Mouse (Mus musculus) urinary bladder, postnatal 14 days (tissue): ENCODE data around the gene Grik3.

Experiments
- DNase-seq: peaks from one replicate; pipeline ENCODE4 v3.0.0; 2021; ENCODE audit warnings: low spot score

Gene Grik3

GRCm38 (mm10) chr4:125492122-125492505 is 1.6 kb downstream of the Grik3 start:
- no peak for DNase-seq

GRCm38 (mm10) chr4:125492706-125493105 is 2.2 kb downstream of the Grik3 start:
- no peak for DNase-seq

GRCm38 (mm10) chr4:125493124-125493523 is 2.6 kb downstream of the Grik3 start:
- DNase-seq = no peak

- DNase-seq = no peak
Measured at GRCm38 (mm10) chr4:125495477-125495876, 5.0 kb downstream of the Grik3 start.

GRCm38 (mm10) chr4:125497001-125497400 is 6.5 kb downstream of the Grik3 start:
- DNase-seq = no peak

GRCm38 (mm10) chr4:125497471-125497870 is 7.0 kb downstream of the Grik3 start:
- DNase-seq = no peak

GRCm38 (mm10) chr4:125498866-125499265 is 8.4 kb downstream of the Grik3 start:
- DNase-seq = no peak

GRCm38 (mm10) chr4:125502861-125503260 is 12.4 kb downstream of the Grik3 start:
- peak; percentile 40 for DNase-seq

- no peak for DNase-seq
Measured at GRCm38 (mm10) chr4:125512434-125512833, 21.9 kb downstream of the Grik3 start.

- DNase-seq = no peak
Measured at GRCm38 (mm10) chr4:125515646-125516045, 25.1 kb downstream of the Grik3 start.

- DNase-seq = no peak
Measured at GRCm38 (mm10) chr4:125516612-125517011, 26.1 kb downstream of the Grik3 start.

- no peak for DNase-seq
Measured at GRCm38 (mm10) chr4:125518861-125519260, 28.4 kb downstream of the Grik3 start.

GRCm38 (mm10) chr4:125522931-125523330 is 32.4 kb downstream of the Grik3 start:
- DNase-seq = no peak

GRCm38 (mm10) chr4:125525266-125525665 is 34.8 kb downstream of the Grik3 start:
- no peak for DNase-seq

GRCm38 (mm10) chr4:125526425-125526824 is 35.9 kb downstream of the Grik3 start:
- DNase-seq = no peak

- no peak for DNase-seq
Measured at GRCm38 (mm10) chr4:125533965-125534364, 43.5 kb downstream of the Grik3 start.

GRCm38 (mm10) chr4:125534449-125534848 is 43.9 kb downstream of the Grik3 start:
- DNase-seq = no peak

- DNase-seq = no peak
Measured at GRCm38 (mm10) chr4:125534991-125535401, 44.5 kb downstream of the Grik3 start.

- no peak for DNase-seq
Measured at GRCm38 (mm10) chr4:125535465-125535864, 45.0 kb downstream of the Grik3 start.

- no peak for DNase-seq
Measured at GRCm38 (mm10) chr4:125535977-125536376, 45.5 kb downstream of the Grik3 start.

GRCm38 (mm10) chr4:125538301-125538965 is 47.9 kb downstream of the Grik3 start:
- no peak for DNase-seq

- no peak for DNase-seq
Measured at GRCm38 (mm10) chr4:125539617-125540016, 49.1 kb downstream of the Grik3 start.

- no peak for DNase-seq
Measured at GRCm38 (mm10) chr4:125543171-125543570, 52.7 kb downstream of the Grik3 start.
